Mouse (Mus musculus) kidney, postnatal 10 days (tissue): ENCODE results near the gene Trp63.

ENCODE experiments used
- DNase-seq: peaks from one replicate; pipeline ENCODE4 v3.0.0; 2021; ENCODE audit warnings: mixed read lengths

Trp63 gene

GRCm38 (mm10) chr16:25877416-25877965, 193.9 kb downstream of the Trp63 start:
- DNase-seq = no peak

- no peak for DNase-seq
Measured at GRCm38 (mm10) chr16:25878116-25878515, 194.6 kb downstream of the Trp63 start.

GRCm38 (mm10) chr16:25899071-25899470, 215.5 kb downstream of the Trp63 start:
- DNase-seq = no peak

GRCm38 (mm10) chr16:25899657-25900056, 216.1 kb downstream of the Trp63 start:
- DNase-seq = no peak

GRCm38 (mm10) chr16:25900389-25900908, 216.9 kb downstream of the Trp63 start:
- DNase-seq = no peak

- DNase-seq = no peak
Measured at GRCm38 (mm10) chr16:25912185-25912584, 228.6 kb downstream of the Trp63 start.

- DNase-seq = no peak
Measured at GRCm38 (mm10) chr16:25934181-25934580, 250.6 kb downstream of the Trp63 start.
